Mouse (Mus musculus): ENCODE data around the gene Spsb1. TPM values are rescaled to one million over a fixed set of nuclear protein-coding genes. Genes with fewer than 3 reads are reported as not detected.
A peak's percentile ranks its signal among the peaks of the same experiment; 100 is the strongest.

Gene Spsb1
- polyA plus RNA-seq, 1 experiment from 2014 or later: 17.0 TPM

GRCm38 (mm10) chr4:149977181-149977580 is 22.3 kb upstream of the Spsb1 start:
- no peak overlapping the region for H3K4me2 ChIP-seq (ENCODE audit: low read depth, low read length)
- WGBS: 73% methylated on average over 6 of the region's 6 CpGs
- no peak for ATAC-seq

GRCm38 (mm10) chr4:149975730-149976254 is 20.9 kb upstream of the Spsb1 start:
- WGBS: 67% methylated on average over 5 of the region's 5 CpGs
- H3K4me1 ChIP-seq (ENCODE audit: control insufficient read depth, insufficient read depth, low read length): peaks cover 16% of the 10 kb centered on the region
- H3K4me3 ChIP-seq (ENCODE audit: low read length): no peak overlapping the region
- no peaks in the 10 kb centered on the region for H3K27me3 ChIP-seq (replicated peaks; ENCODE audit: control insufficient read depth, insufficient read depth, low read length)
- no peak overlapping the region for H3K9ac ChIP-seq (ENCODE audit: low read depth, low read length)
- H3K36me3 ChIP-seq (ENCODE audit: control insufficient read depth, insufficient read depth, low read length): 0 out of 2 replicates have a peak, but pooled peaks cover 4% of the 10 kb centered on the region
- no peak overlapping the region for H3K4me2 ChIP-seq (ENCODE audit: low read depth, low read length)
- no peaks in the 10 kb centered on the region for H3K9me3 ChIP-seq (ENCODE audit: control insufficient read depth, low read length)
- no peak for ATAC-seq
- H3K27ac ChIP-seq (ENCODE audit: low read length): no peak overlapping the region

More at GRCm38 (mm10) chr4:149977181-149977580, 22.3 kb upstream of the Spsb1 start:
- Histone ChIP-seq H3K4me1 (ENCODE audit: control insufficient read depth, insufficient read depth, low read length) (peaks cover 16% of the 10 kb centered on the region), H3K4me3 (ENCODE audit: low read length) (no peak overlapping the region), H3K9me3 (ENCODE audit: control insufficient read depth, low read length) (no peaks in the 10 kb centered on the region), H3K9ac (ENCODE audit: low read depth, low read length) (no peak overlapping the region), H3K36me3 (ENCODE audit: control insufficient read depth, insufficient read depth, low read length) (peaks cover 11% of the 10 kb centered on the region; the same call in 1 of the 2 replicates), H3K27me3 (replicated peaks; ENCODE audit: control insufficient read depth, insufficient read depth, low read length) (no peaks in the 10 kb centered on the region), H3K27ac (ENCODE audit: low read length) (no peak overlapping the region)

GRCm38 (mm10) chr4:149975291-149975690 is 20.4 kb upstream of the Spsb1 start:
- H3K36me3 ChIP-seq (ENCODE audit: control insufficient read depth, insufficient read depth, low read length): 0 out of 2 replicates have a peak, but pooled peaks cover 4% of the 10 kb centered on the region
- H3K4me3 ChIP-seq (ENCODE audit: low read length): no peak overlapping the region
- H3K4me2 ChIP-seq (ENCODE audit: low read depth, low read length): no peak overlapping the region
- no peak overlapping the region for H3K9ac ChIP-seq (ENCODE audit: low read depth, low read length)
- 75% methylated on average over 8 of the region's 8 CpGs for WGBS
- no peak for ATAC-seq
- H3K27me3 ChIP-seq (replicated peaks; ENCODE audit: control insufficient read depth, insufficient read depth, low read length): no peaks in the 10 kb centered on the region
- H3K9me3 ChIP-seq (ENCODE audit: control insufficient read depth, low read length): no peaks in the 10 kb centered on the region
- H3K27ac ChIP-seq (ENCODE audit: low read length): no peak overlapping the region
- peaks cover 16% of the 10 kb centered on the region for H3K4me1 ChIP-seq (ENCODE audit: control insufficient read depth, insufficient read depth, low read length)

- 54% methylated on average over 9 of the region's 9 CpGs for WGBS
- Histone ChIP-seq H3K27ac (ENCODE audit: low read length) (no peak overlapping the region), H3K9me3 (ENCODE audit: control insufficient read depth, low read length) (no peaks in the 10 kb centered on the region), H3K4me2 (ENCODE audit: low read depth, low read length) (no peak overlapping the region), H3K36me3 (ENCODE audit: control insufficient read depth, insufficient read depth, low read length) (no peaks in the 10 kb centered on the region), H3K27me3 (replicated peaks; ENCODE audit: control insufficient read depth, insufficient read depth, low read length) (no peaks in the 10 kb centered on the region), H3K9ac (ENCODE audit: low read depth, low read length) (no peak overlapping the region), H3K4me1 (ENCODE audit: control insufficient read depth, insufficient read depth, low read length) (peaks cover under 1% of the 10 kb centered on the region), H3K4me3 (ENCODE audit: low read length) (no peak overlapping the region)
- no peak for ATAC-seq
These were observed 16.6 kb upstream of the Spsb1 start for GRCm38 (mm10) chr4:149971393-149971792.

- Histone ChIP-seq H3K4me2 (ENCODE audit: low read depth, low read length) (no peak overlapping the region), H3K36me3 (ENCODE audit: control insufficient read depth, insufficient read depth, low read length) (no peaks in the 10 kb centered on the region), H3K9me3 (ENCODE audit: control insufficient read depth, low read length) (no peaks in the 10 kb centered on the region), H3K9ac (ENCODE audit: low read depth, low read length) (no peak overlapping the region), H3K27me3 (replicated peaks; ENCODE audit: control insufficient read depth, insufficient read depth, low read length) (no peaks in the 10 kb centered on the region), H3K27ac (ENCODE audit: low read length) (no peak overlapping the region), H3K4me3 (ENCODE audit: low read length) (no peak overlapping the region), H3K4me1 (ENCODE audit: control insufficient read depth, insufficient read depth, low read length) (peaks cover 19% of the 10 kb centered on the region)
- ATAC-seq: no peak
- WGBS: 39% methylated on average over 6 of the region's 6 CpGs
These were observed 13.7 kb upstream of the Spsb1 start for GRCm38 (mm10) chr4:149968526-149968925.

- WGBS: 91% methylated on average over 9 of the region's 9 CpGs
- H3K9me3 ChIP-seq (ENCODE audit: control insufficient read depth, low read length): no peaks in the 10 kb centered on the region
These were observed 12.1 kb upstream of the Spsb1 start for GRCm38 (mm10) chr4:149966963-149967362.

GRCm38 (mm10) chr4:149966252-149966651 is 11.4 kb upstream of the Spsb1 start:
- no peak for ATAC-seq

More at GRCm38 (mm10) chr4:149966963-149967362, 12.1 kb upstream of the Spsb1 start:
- no peaks in the 10 kb centered on the region for H3K36me3 ChIP-seq (ENCODE audit: control insufficient read depth, insufficient read depth, low read length)
- H3K27ac ChIP-seq (ENCODE audit: low read length): no peak overlapping the region
- H3K4me1 ChIP-seq (ENCODE audit: control insufficient read depth, insufficient read depth, low read length): peaks cover 19% of the 10 kb centered on the region
- no peak for ATAC-seq
- no peak overlapping the region for H3K4me2 ChIP-seq (ENCODE audit: low read depth, low read length)
- no peaks in the 10 kb centered on the region for H3K27me3 ChIP-seq (replicated peaks; ENCODE audit: control insufficient read depth, insufficient read depth, low read length)
- H3K4me3 ChIP-seq (ENCODE audit: low read length): no peak overlapping the region
- H3K9ac ChIP-seq (ENCODE audit: low read depth, low read length): no peak overlapping the region

GRCm38 (mm10) chr4:149965672-149966071 is 10.8 kb upstream of the Spsb1 start:
- peak; percentile 41 for ATAC-seq
- no peaks in the 10 kb centered on the region for H3K9me3 ChIP-seq (ENCODE audit: control insufficient read depth, low read length)

More at GRCm38 (mm10) chr4:149966252-149966651, 11.4 kb upstream of the Spsb1 start:
- WGBS: 54% methylated on average over 5 of the region's 5 CpGs
- Histone ChIP-seq H3K36me3 (ENCODE audit: control insufficient read depth, insufficient read depth, low read length) (no peaks in the 10 kb centered on the region), H3K4me1 (ENCODE audit: control insufficient read depth, insufficient read depth, low read length) (peaks cover 19% of the 10 kb centered on the region), H3K27me3 (replicated peaks; ENCODE audit: control insufficient read depth, insufficient read depth, low read length) (no peaks in the 10 kb centered on the region), H3K4me3 (ENCODE audit: low read length) (no peak overlapping the region), H3K4me2 (ENCODE audit: low read depth, low read length) (no peak overlapping the region), H3K9me3 (ENCODE audit: control insufficient read depth, low read length) (no peaks in the 10 kb centered on the region), H3K9ac (ENCODE audit: low read depth, low read length) (no peak overlapping the region), H3K27ac (ENCODE audit: low read length) (no peak overlapping the region)

GRCm38 (mm10) chr4:149965242-149965641 is 10.4 kb upstream of the Spsb1 start:
- Histone ChIP-seq H3K4me3 (ENCODE audit: low read length) (no peak overlapping the region), H3K9ac (ENCODE audit: low read depth, low read length) (peak overlapping the region; percentile 53; the same call in 1 of the 2 replicates), H3K4me1 (ENCODE audit: control insufficient read depth, insufficient read depth, low read length) (peaks cover 19% of the 10 kb centered on the region), H3K27me3 (replicated peaks; ENCODE audit: control insufficient read depth, insufficient read depth, low read length) (no peaks in the 10 kb centered on the region), H3K27ac (ENCODE audit: low read length) (0 out of 2 replicates have a peak overlapping the region, but pooled peaks have one; percentile 10), H3K36me3 (ENCODE audit: control insufficient read depth, insufficient read depth, low read length) (no peaks in the 10 kb centered on the region), H3K4me2 (ENCODE audit: low read depth, low read length) (peak overlapping the region; percentile 32; the same call in 1 of the 2 replicates), H3K9me3 (ENCODE audit: control insufficient read depth, low read length) (no peaks in the 10 kb centered on the region)
- WGBS: 46% methylated on average over 6 of the region's 6 CpGs
- ATAC-seq: peak; percentile 79

More at GRCm38 (mm10) chr4:149965672-149966071, 10.8 kb upstream of the Spsb1 start:
- H3K27me3 ChIP-seq (replicated peaks; ENCODE audit: control insufficient read depth, insufficient read depth, low read length): no peaks in the 10 kb centered on the region
- peaks cover 19% of the 10 kb centered on the region for H3K4me1 ChIP-seq (ENCODE audit: control insufficient read depth, insufficient read depth, low read length)
- peak overlapping the region; percentile 32; the same call in 1 of the 2 replicates for H3K4me2 ChIP-seq (ENCODE audit: low read depth, low read length)
- 0 out of 2 replicates have a peak overlapping the region, but pooled peaks have one; percentile 10 for H3K27ac ChIP-seq (ENCODE audit: low read length)
- H3K36me3 ChIP-seq (ENCODE audit: control insufficient read depth, insufficient read depth, low read length): no peaks in the 10 kb centered on the region
- no peak overlapping the region for H3K4me3 ChIP-seq (ENCODE audit: low read length)
- peak overlapping the region; percentile 53; the same call in 1 of the 2 replicates for H3K9ac ChIP-seq (ENCODE audit: low read depth, low read length)
- 60% methylated on average over 6 of the region's 6 CpGs for WGBS

Measured in intestine, embryonic 16.5 days (tissue).